ENCODE assay signal across 22 mouse cellular contexts in genomic region chr7:134121397-134121796, GRCm38 (mm10).
DNase-seq lines count a peak whose midpoint lies in the region; ATAC-seq and TF ChIP-seq lines count a peak whose summit lies in the region.
"Had no signal": no experiment of that assay in that cellular context is flagged by ENCODE, and none has a peak within 500 bp of the region (broad histone marks: within the 10 kb centered on the region; RNA-seq: fewer than 3 reads in every experiment).

No protein-coding gene starts in this region.

- H3K9ac ChIP-seq in forebrain, embryonic 15.5 days (replicated peaks) = no peak overlapping the region
- H3K9ac ChIP-seq: embryonic facial prominence, embryonic 13.5 days; heart, embryonic 15.5 days; hindbrain, embryonic 14.5 days had no signal

- H3K4me3 ChIP-seq in forebrain, embryonic 15.5 days = no peak overlapping the region
- H3K4me3 ChIP-seq in forebrain, embryonic 10.5 days = no peak overlapping the region
- H3K4me3 ChIP-seq in embryonic fibroblast, embryonic 13.5 days (ENCODE audit: insufficient read depth, low read length) = no peak overlapping the region
- H3K4me3 ChIP-seq in gastrocnemius, adult 2 months = no peak overlapping the region
- H3K4me3 ChIP-seq: embryonic facial prominence, embryonic 13.5 days; erythroblast, embryonic 14.5 days; heart, embryonic 15.5 days had no signal

- no peak for DNase-seq in forebrain, embryonic 10.5 days (ENCODE audit: extremely low spot score, low spot score)
- peak; percentile 53 for DNase-seq in retina, postnatal 1 day
- DNase-seq in retina, embryonic 14.5 days (ENCODE audit: low spot score) = no peak
- DNase-seq in kidney, adult 8-10 months = no peak
- DNase-seq in gastrocnemius, adult 2 months = no peak
- DNase-seq: adrenal gland, adult 2 months; adrenal gland, postnatal 25 days; cerebellum, adult 11-12 months; cerebellum, adult 9-10 months; cerebellum, postnatal 25 days; gastrocnemius, postnatal 36 days; heart, adult 18-20 months; heart, postnatal 14 days; kidney, adult 2 months had no signal

- H3K27ac ChIP-seq in forebrain, embryonic 15.5 days (replicated peaks) = no peak overlapping the region
- H3K27ac ChIP-seq in forebrain, embryonic 10.5 days = no peak overlapping the region
- H3K27ac ChIP-seq in embryonic fibroblast, embryonic 13.5 days (ENCODE audit: insufficient read depth, low read length) = peak overlapping the region; percentile 95
- H3K27ac ChIP-seq in gastrocnemius, adult 2 months = no peak overlapping the region
- H3K27ac ChIP-seq: embryonic facial prominence, embryonic 13.5 days; heart, embryonic 15.5 days; hindbrain, embryonic 14.5 days had no signal

- TF ChIP-seq POLR2A in embryonic fibroblast, embryonic 13.5 days (IDR thresholded peaks at IDR 0.05; ENCODE audit: low read depth, low read length) = no peak

- H3K4me1 ChIP-seq in forebrain, embryonic 15.5 days = no peaks in the 10 kb centered on the region
- peaks cover 10% of the 10 kb centered on the region for H3K4me1 ChIP-seq in forebrain, embryonic 10.5 days
- H3K4me1 ChIP-seq in embryonic fibroblast, embryonic 13.5 days (ENCODE audit: control insufficient read depth, insufficient read depth, low read length) = peaks cover 8% of the 10 kb centered on the region
- H3K4me1 ChIP-seq: heart, embryonic 15.5 days had no signal

- intact Hi-C loops in gastrocnemius, adult 2 months (cut with DNase I) = no loop called here

- H3K36me3 ChIP-seq in forebrain, embryonic 15.5 days = no peaks in the 10 kb centered on the region
- H3K36me3 ChIP-seq in forebrain, embryonic 10.5 days (replicated peaks) = no peaks in the 10 kb centered on the region
- H3K36me3 ChIP-seq: embryonic facial prominence, embryonic 13.5 days; heart, embryonic 15.5 days had no signal

- H3K27me3 ChIP-seq in forebrain, embryonic 15.5 days = no peaks in the 10 kb centered on the region
- no peaks in the 10 kb centered on the region for H3K27me3 ChIP-seq in forebrain, embryonic 10.5 days (ENCODE audit: poor library complexity, severe bottlenecking)
- H3K27me3 ChIP-seq: embryonic facial prominence, embryonic 13.5 days; heart, embryonic 15.5 days had no signal

- TF ChIP-seq CTCF in embryonic fibroblast, embryonic 13.5 days (IDR thresholded peaks at IDR 0.05; ENCODE audit: borderline replicate concordance, insufficient read depth, low read length) = no peak
- no peak for TF ChIP-seq CTCF in gastrocnemius, adult 2 months (IDR thresholded peaks at IDR 0.05)

- H3K4me2 ChIP-seq in forebrain, embryonic 15.5 days (replicated peaks) = no peak overlapping the region
- H3K4me2 ChIP-seq: embryonic facial prominence, embryonic 13.5 days; heart, embryonic 11.5 days; heart, embryonic 15.5 days; hindbrain, embryonic 14.5 days had no signal

- 10% methylated on average over 2 of the region's 2 CpGs for WGBS in forebrain, embryonic 15.5 days
- WGBS in forebrain, embryonic 10.5 days = 48% methylated on average over 2 of the region's 2 CpGs

- no peaks in the 10 kb centered on the region for H3K9me3 ChIP-seq in forebrain, embryonic 15.5 days
- H3K9me3 ChIP-seq in forebrain, embryonic 10.5 days = no peaks in the 10 kb centered on the region
- H3K9me3 ChIP-seq: embryonic facial prominence, embryonic 13.5 days; heart, embryonic 15.5 days had no signal

- peak; percentile 72; the same call in 1 of the 2 replicates for ATAC-seq in forebrain, embryonic 15.5 days (replicated peaks)
- ATAC-seq: intestine, embryonic 16.5 days had no signal
